Mouse (Mus musculus) intestine, embryonic 15.5 days (tissue): ENCODE results near the gene Rtkn2. TPM values are rescaled to one million over a fixed set of nuclear protein-coding genes. Genes with fewer than 3 reads are reported as not detected.

Experiments
- ATAC-seq: fragments of 200-750 bp; cut with Nextera tagmentation; 2 replicates; pipeline ENCODE4 v1.8.0; 2017; ENCODE audit warnings: moderate TSS enrichment, moderate library complexity
- H3K27ac ChIP-seq: fragments of 300-500 bp; sonication (generic); 2 replicates; pipeline ENCODE4 v1.5.1; 2015; ENCODE audit warnings: mild to moderate bottlenecking, inconsistent platforms
- H3K27me3 ChIP-seq: fragments of 300-500 bp; sonication (generic); replicated peaks from 2 replicates; pipeline ENCODE4 v1.6.1; 2015; ENCODE audit warnings: inconsistent platforms
- H3K36me3 ChIP-seq: fragments of 300-500 bp; sonication (generic); 2 replicates; pipeline ENCODE4 v1.6.1; 2015; ENCODE audit warnings: inconsistent platforms
- H3K4me1 ChIP-seq: fragments of 300-500 bp; sonication (generic); replicated peaks from 2 replicates; pipeline ENCODE4 v1.6.1; 2015; ENCODE audit warnings: inconsistent platforms
- H3K4me2 ChIP-seq: fragments of 300-500 bp; sonication (generic); replicated peaks from 2 replicates; pipeline ENCODE4 v1.6.1; 2015; ENCODE audit warnings: mild to moderate bottlenecking, inconsistent platforms
- H3K4me3 ChIP-seq: fragments of 300-500 bp; sonication (generic); replicated peaks from 2 replicates; pipeline ENCODE4 v1.5.1; 2015; ENCODE audit warnings: inconsistent platforms
- H3K9ac ChIP-seq: fragments of 300-500 bp; sonication (generic); 2 replicates; pipeline ENCODE4 v1.6.1; 2015; ENCODE audit warnings: inconsistent platforms
- H3K9me3 ChIP-seq: fragments of 300-500 bp; sonication (generic); 2 replicates; pipeline ENCODE4 v1.6.1; 2016; ENCODE audit warnings: inconsistent platforms
- WGBS: fragments of 180-500 bp; shearing (Covaris S2); methylation state at CpG from one replicate; pipeline ENCODE4 v1.1.7; 2015; 5-methylcytosine and 5-hydroxymethylcytosine counted together
- polyA plus RNA-seq: library from polyadenylated mRNA; unstranded; fragments of >200 nt; fragmentation: Nextera tagmentation; extraction: Ambion mirVana; gene quantifications from 2 replicates; pipeline ENCODE4 v1.2.1, GENCODE M21; 2015

Rtkn2 gene
- polyA plus RNA-seq, result 5.7 and 6.1 TPM in 2 replicates

DNA sequence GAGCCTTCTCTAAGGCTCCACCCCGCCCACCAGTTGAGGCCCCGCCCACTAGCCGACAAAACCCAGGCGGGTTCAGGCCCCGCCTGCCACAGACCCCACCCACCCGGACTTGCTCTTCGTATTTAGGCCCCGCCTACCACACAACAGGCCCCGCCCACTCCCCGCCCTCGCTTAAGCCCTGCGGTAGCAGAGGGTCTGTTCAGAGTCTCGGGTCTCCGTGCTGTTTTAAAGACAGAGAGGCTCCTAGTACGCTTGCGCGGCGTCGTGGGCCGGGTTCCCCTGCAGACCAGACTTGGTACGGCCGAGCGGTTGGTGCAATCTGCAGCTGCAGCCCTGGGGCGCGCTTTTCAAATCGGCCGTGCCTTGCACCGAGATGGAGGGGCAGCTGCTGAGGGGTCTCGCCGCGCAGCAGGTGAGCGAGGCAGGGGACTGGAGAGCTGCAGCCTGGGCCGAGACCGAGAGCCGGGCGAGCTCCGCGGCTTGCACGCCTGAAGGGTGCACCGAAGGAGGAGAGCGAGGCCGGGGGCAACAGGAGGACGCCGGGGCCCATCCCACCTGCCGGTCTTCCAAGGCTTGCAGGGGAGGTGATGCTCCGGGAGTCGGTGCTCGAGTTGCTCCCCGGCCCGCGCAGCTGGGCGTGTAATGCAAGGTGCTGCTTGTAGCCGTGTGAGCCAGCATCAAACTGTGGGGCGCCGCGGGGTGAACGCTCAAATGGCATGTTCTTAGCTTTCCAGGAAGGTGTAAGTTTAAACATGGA lies at the start of gene Rtkn2:
Rtkn2 (plus strand) TSS at position 170 of the 757 bp plus-strand sequence.
- Histone ChIP-seq H3K9ac (peak within 1 kb of the TSS; percentile 73), H3K27ac (peak within 1 kb of the TSS; percentile 66), H3K36me3 (no peaks in the 10 kb centered on the region), H3K4me2 (peak within 1 kb of the TSS; percentile 97), H3K27me3 (no peaks in the 10 kb centered on the region), H3K4me3 (peak within 1 kb of the TSS; percentile 77), H3K4me1 (no peaks in the 10 kb centered on the region), H3K9me3 (no peaks in the 10 kb centered on the region)
- peak; percentile 97 for ATAC-seq
- WGBS, result under 1% methylated on average over 57 of the region's 57 CpGs

- Histone ChIP-seq H3K4me2 (no peak overlapping the region), H3K9ac (no peak overlapping the region), H3K36me3 (no peaks in the 10 kb centered on the region), H3K9me3 (no peaks in the 10 kb centered on the region), H3K4me3 (no peak overlapping the region), H3K27ac (no peak overlapping the region), H3K27me3 (no peaks in the 10 kb centered on the region), H3K4me1 (no peaks in the 10 kb centered on the region)
- no peak for ATAC-seq
- WGBS, result 76% methylated on average over 4 of the region's 4 CpGs
Measured at GRCm38 (mm10) chr10:67931328-67931727, 48.0 kb upstream of the Rtkn2 start.

DNA sequence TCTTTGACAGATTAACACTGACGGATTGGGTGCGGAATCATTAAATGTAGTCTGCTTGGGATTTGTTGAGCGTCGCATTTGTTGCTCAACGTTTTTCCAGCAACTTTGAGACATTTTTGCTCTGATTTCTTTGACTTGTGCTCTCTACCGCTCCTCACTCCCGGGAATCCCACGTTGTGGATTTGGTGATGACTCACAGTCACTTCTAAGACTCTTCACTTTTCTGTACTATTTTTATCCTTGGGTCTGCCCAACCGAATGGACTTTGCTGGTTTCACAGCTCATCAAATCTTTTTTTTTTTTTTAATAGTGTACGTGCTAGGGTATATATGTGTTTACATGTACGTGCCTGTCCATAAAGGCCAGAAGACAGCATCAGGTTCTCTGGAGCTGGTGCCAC lies 46.6 kb upstream of the Rtkn2 start:
- H3K4me2 ChIP-seq, result no peak overlapping the region
- WGBS, result 84% methylated on average over 11 of the region's 11 CpGs
- ATAC-seq, result no peak

DNA sequence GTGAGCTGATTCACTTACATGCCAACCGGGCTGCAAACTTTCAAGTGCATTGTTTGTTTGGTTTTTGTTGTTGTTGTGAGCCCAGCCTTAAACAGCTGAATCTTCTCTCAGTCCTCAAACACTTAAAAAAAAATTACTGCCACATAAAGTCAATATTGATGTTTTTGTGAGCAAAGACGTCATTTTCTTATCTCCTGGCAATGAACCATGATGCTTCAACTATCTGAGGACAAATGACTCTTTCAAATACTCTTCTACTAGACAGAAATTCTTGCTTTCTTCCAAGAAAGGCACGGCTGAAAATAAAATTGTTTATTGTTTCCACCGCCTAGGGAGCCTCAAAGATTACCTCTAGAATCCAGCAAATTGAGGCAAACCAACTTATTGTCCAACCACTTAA lies 42.4 kb upstream of the Rtkn2 start:
- WGBS, result 56% methylated on average over 4 of the region's 4 CpGs
- no peaks in the 10 kb centered on the region for H3K9me3 ChIP-seq

More for the DNA sequence above, 46.6 kb upstream of the Rtkn2 start:
- Histone ChIP-seq H3K9me3 (no peaks in the 10 kb centered on the region), H3K27ac (no peak overlapping the region), H3K4me3 (no peak overlapping the region), H3K9ac (no peak overlapping the region), H3K27me3 (no peaks in the 10 kb centered on the region), H3K36me3 (no peaks in the 10 kb centered on the region), H3K4me1 (no peaks in the 10 kb centered on the region)

GRCm38 (mm10) chr10:67937775-67938174 lies 41.6 kb upstream of the Rtkn2 start:
- H3K4me1 ChIP-seq, result no peaks in the 10 kb centered on the region
- H3K4me3 ChIP-seq, result no peak overlapping the region
- no peak for ATAC-seq
- H3K9ac ChIP-seq, result no peak overlapping the region
- H3K27me3 ChIP-seq, result no peaks in the 10 kb centered on the region
- no peak overlapping the region for H3K27ac ChIP-seq
- no peaks in the 10 kb centered on the region for H3K36me3 ChIP-seq
- no peaks in the 10 kb centered on the region for H3K9me3 ChIP-seq
- 78% methylated on average over 5 of the region's 5 CpGs for WGBS
- no peak overlapping the region for H3K4me2 ChIP-seq

More for the DNA sequence above, 42.4 kb upstream of the Rtkn2 start:
- no peaks in the 10 kb centered on the region for H3K4me1 ChIP-seq
- no peak overlapping the region for H3K9ac ChIP-seq
- ATAC-seq, result no peak
- no peak overlapping the region for H3K4me2 ChIP-seq
- H3K4me3 ChIP-seq, result no peak overlapping the region
- H3K36me3 ChIP-seq, result no peaks in the 10 kb centered on the region
- H3K27ac ChIP-seq, result no peak overlapping the region
- H3K27me3 ChIP-seq, result no peaks in the 10 kb centered on the region

DNA sequence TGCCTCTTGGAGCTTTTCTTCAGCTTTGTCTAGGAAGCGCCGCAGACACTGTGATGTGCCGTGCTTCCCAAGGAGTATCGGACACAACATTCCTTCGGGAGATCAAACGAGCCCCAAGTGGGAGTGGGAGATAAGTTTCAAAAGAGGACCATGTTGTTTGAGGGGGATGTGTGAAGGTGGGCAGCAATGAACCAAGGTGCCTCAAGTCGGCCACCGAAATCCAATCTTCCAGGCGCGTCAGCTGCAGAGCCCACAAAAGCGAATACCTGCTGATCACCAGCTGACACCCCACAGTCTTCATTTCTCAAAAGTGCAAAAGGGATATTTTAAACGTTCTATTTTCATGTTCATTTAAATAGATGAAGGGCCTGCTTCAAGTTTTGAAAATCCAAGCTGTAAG lies 39.8 kb upstream of the Rtkn2 start:
- no peak overlapping the region for H3K9ac ChIP-seq
- 70% methylated on average over 12 of the region's 12 CpGs for WGBS

GRCm38 (mm10) chr10:67943513-67943912 lies 35.9 kb upstream of the Rtkn2 start:
- Histone ChIP-seq H3K9me3 (no peaks in the 10 kb centered on the region), H3K36me3 (no peaks in the 10 kb centered on the region), H3K4me3 (no peak overlapping the region), H3K27ac (no peak overlapping the region), H3K9ac (no peak overlapping the region), H3K4me1 (no peaks in the 10 kb centered on the region), H3K27me3 (no peaks in the 10 kb centered on the region), H3K4me2 (no peak overlapping the region)
- no peak for ATAC-seq
- WGBS, result 90% methylated on average over 4 of the region's 4 CpGs

More for the DNA sequence above, 39.8 kb upstream of the Rtkn2 start:
- H3K4me2 ChIP-seq, result no peak overlapping the region
- no peaks in the 10 kb centered on the region for H3K27me3 ChIP-seq
- H3K4me3 ChIP-seq, result no peak overlapping the region
- H3K9me3 ChIP-seq, result no peaks in the 10 kb centered on the region
- ATAC-seq, result no peak
- H3K27ac ChIP-seq, result no peak overlapping the region
- no peaks in the 10 kb centered on the region for H3K4me1 ChIP-seq
- H3K36me3 ChIP-seq, result no peaks in the 10 kb centered on the region

- WGBS, result 63% methylated on average over 8 of the region's 8 CpGs
- Histone ChIP-seq H3K9ac (no peak overlapping the region), H3K27ac (no peak overlapping the region), H3K36me3 (no peaks in the 10 kb centered on the region), H3K4me2 (no peak overlapping the region), H3K27me3 (no peaks in the 10 kb centered on the region), H3K4me1 (no peaks in the 10 kb centered on the region), H3K4me3 (no peak overlapping the region), H3K9me3 (no peaks in the 10 kb centered on the region)
- no peak for ATAC-seq
Measured at GRCm38 (mm10) chr10:67950059-67950748, 29.2 kb upstream of the Rtkn2 start.

- H3K4me3 ChIP-seq, result no peak overlapping the region
- H3K27me3 ChIP-seq, result no peaks in the 10 kb centered on the region
- no peaks in the 10 kb centered on the region for H3K4me1 ChIP-seq
- H3K36me3 ChIP-seq, result no peaks in the 10 kb centered on the region
- H3K27ac ChIP-seq, result no peak overlapping the region
- no peak for ATAC-seq
- 56% methylated on average over 4 of the region's 4 CpGs for WGBS
- no peak overlapping the region for H3K4me2 ChIP-seq
- no peak overlapping the region for H3K9ac ChIP-seq
- H3K9me3 ChIP-seq, result no peaks in the 10 kb centered on the region
Measured at GRCm38 (mm10) chr10:67951690-67952089, 27.7 kb upstream of the Rtkn2 start.

- no peaks in the 10 kb centered on the region for H3K4me1 ChIP-seq
- 93% methylated on average over 2 of the region's 2 CpGs for WGBS
- no peak overlapping the region for H3K4me2 ChIP-seq
- no peak overlapping the region for H3K9ac ChIP-seq
- ATAC-seq, result no peak
- no peak overlapping the region for H3K27ac ChIP-seq
- no peaks in the 10 kb centered on the region for H3K36me3 ChIP-seq
- H3K9me3 ChIP-seq, result no peaks in the 10 kb centered on the region
- H3K4me3 ChIP-seq, result no peak overlapping the region
- H3K27me3 ChIP-seq, result no peaks in the 10 kb centered on the region
Measured at GRCm38 (mm10) chr10:67955982-67956381, 23.4 kb upstream of the Rtkn2 start.

GRCm38 (mm10) chr10:67959982-67960381 lies 19.4 kb upstream of the Rtkn2 start:
- 49% methylated on average over 3 of the region's 3 CpGs for WGBS
- Histone ChIP-seq H3K4me3 (no peak overlapping the region), H3K9ac (no peak overlapping the region), H3K4me1 (no peaks in the 10 kb centered on the region), H3K27ac (no peak overlapping the region), H3K9me3 (no peaks in the 10 kb centered on the region), H3K36me3 (no peaks in the 10 kb centered on the region), H3K4me2 (no peak overlapping the region), H3K27me3 (no peaks in the 10 kb centered on the region)
- no peak for ATAC-seq

DNA sequence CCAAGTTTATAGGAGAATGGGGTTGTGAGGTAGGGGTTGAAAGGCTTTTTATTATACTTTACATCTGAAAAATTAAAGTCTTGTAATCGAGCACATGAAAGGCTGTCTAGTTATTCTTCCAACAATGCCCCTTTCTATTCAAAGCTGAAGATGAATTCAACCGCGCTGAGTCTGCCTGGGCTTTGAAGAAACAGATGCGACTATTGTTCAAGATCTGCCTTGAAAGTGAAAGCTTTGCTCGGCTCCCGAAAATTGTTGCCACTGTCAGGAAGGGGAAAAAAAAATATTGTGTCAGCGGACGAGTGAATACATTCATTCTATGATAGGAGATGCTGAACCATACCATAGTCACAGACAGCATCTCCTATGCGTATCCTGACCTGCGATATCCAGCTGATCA lies 16.9 kb upstream of the Rtkn2 start:
- Histone ChIP-seq H3K9ac (no peak overlapping the region), H3K27me3 (no peaks in the 10 kb centered on the region), H3K9me3 (no peaks in the 10 kb centered on the region), H3K4me1 (no peaks in the 10 kb centered on the region), H3K4me3 (no peak overlapping the region), H3K4me2 (no peak overlapping the region), H3K27ac (no peak overlapping the region), H3K36me3 (no peaks in the 10 kb centered on the region)
- no peak for ATAC-seq
- 72% methylated on average over 10 of the region's 10 CpGs for WGBS

GRCm38 (mm10) chr10:67964060-67964459 lies 15.3 kb upstream of the Rtkn2 start:
- Histone ChIP-seq H3K36me3 (no peaks in the 10 kb centered on the region), H3K9ac (no peak overlapping the region), H3K9me3 (no peaks in the 10 kb centered on the region), H3K27me3 (no peaks in the 10 kb centered on the region), H3K27ac (no peak overlapping the region), H3K4me1 (no peaks in the 10 kb centered on the region), H3K4me2 (no peak overlapping the region), H3K4me3 (no peak overlapping the region)
- 67% methylated on average over 8 of the region's 8 CpGs for WGBS
- ATAC-seq, result no peak
